Mouse (Mus musculus): ENCODE measurements at regions not wholly inside any gene's neighbourhood (a gene's known extent, or its start where the extent isn't known, plus 50 kb on each side); places are given as distances from the start of the nearest gene placed in this dataset.

DNA sequence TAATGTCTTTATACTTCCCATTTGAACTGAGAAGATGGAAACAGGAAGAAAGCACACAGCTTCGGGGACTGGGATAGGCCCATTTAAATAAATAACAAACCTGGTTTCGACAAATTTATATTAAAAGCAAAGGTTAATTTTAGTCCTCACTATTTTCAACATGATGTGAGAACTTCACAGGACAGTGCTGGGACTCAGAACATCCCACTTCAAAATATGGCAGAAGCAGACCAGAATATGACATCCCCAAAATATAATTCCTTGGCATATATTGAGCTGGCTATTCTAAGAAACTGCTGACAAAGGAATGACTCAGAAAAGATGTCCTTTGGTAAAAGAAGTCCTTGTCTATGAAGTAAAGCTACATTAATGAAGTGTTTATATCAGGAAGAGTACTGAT lies 338.0 kb downstream of the 1190002N15Rik start:
- TF ChIP-seq CTCF (IDR thresholded peaks at IDR 0.05; ENCODE audit: insufficient read depth, low read length) (no peak), POLR2A (IDR thresholded peaks at IDR 0.05; ENCODE audit: borderline replicate concordance, extremely low read depth, low read depth, low read length) (no peak)
